Mouse (Mus musculus): ENCODE data around the gene Ehd2.

Gene Ehd2

GRCm38 (mm10) chr7:15974712-15975111, 7.3 kb upstream of the Ehd2 start:
- peak; percentile 74 for DNase-seq

GRCm38 (mm10) chr7:15972247-15972646, 4.9 kb upstream of the Ehd2 start:
- no peak for DNase-seq

- peak; percentile 28 for DNase-seq
Measured at GRCm38 (mm10) chr7:15969674-15970073, 2.3 kb upstream of the Ehd2 start.

- DNase-seq: no peak
Measured at GRCm38 (mm10) chr7:15968322-15968721, 955 bp upstream of the Ehd2 start.

- no peak for DNase-seq
Measured at GRCm38 (mm10) chr7:15966489-15966888, 878 bp downstream of the Ehd2 start.

- no peak for DNase-seq
Measured at GRCm38 (mm10) chr7:15963798-15964652, 3.3 kb downstream of the Ehd2 start.

GRCm38 (mm10) chr7:15962311-15963288, 4.8 kb downstream of the Ehd2 start:
- peak; percentile 94 for DNase-seq

GRCm38 (mm10) chr7:15961798-15962197, 5.6 kb downstream of the Ehd2 start:
- no peak for DNase-seq

- no peak for DNase-seq
Measured at GRCm38 (mm10) chr7:15961239-15961638, 6.1 kb downstream of the Ehd2 start.

- DNase-seq: peak; percentile 89
Measured at GRCm38 (mm10) chr7:15960691-15961090, 6.7 kb downstream of the Ehd2 start.

- no peak for DNase-seq
Measured at GRCm38 (mm10) chr7:15956143-15956542, 11.2 kb downstream of the Ehd2 start.

GRCm38 (mm10) chr7:15955509-15955908, 11.9 kb downstream of the Ehd2 start:
- DNase-seq: no peak

GRCm38 (mm10) chr7:15954978-15955443, 12.4 kb downstream of the Ehd2 start:
- DNase-seq: peak; percentile 81

- no peak for DNase-seq
Measured at GRCm38 (mm10) chr7:15954436-15954835, 12.9 kb downstream of the Ehd2 start.

GRCm38 (mm10) chr7:15953307-15954074, 13.9 kb downstream of the Ehd2 start:
- peak; percentile 26 for DNase-seq

GRCm38 (mm10) chr7:15952416-15952815, 15.0 kb downstream of the Ehd2 start:
- no peak for DNase-seq

GRCm38 (mm10) chr7:15950008-15950407, 17.4 kb downstream of the Ehd2 start:
- no peak for DNase-seq

- DNase-seq: no peak
Measured at GRCm38 (mm10) chr7:15949216-15949790, 18.1 kb downstream of the Ehd2 start.

- peak; percentile 88 for DNase-seq
Measured at GRCm38 (mm10) chr7:15948381-15948941, 18.9 kb downstream of the Ehd2 start.

GRCm38 (mm10) chr7:15947653-15948260, 19.6 kb downstream of the Ehd2 start:
- no peak for DNase-seq

Measured in retina, postnatal 1 day (tissue).